ENCODE assay signal across 8 mouse cellular contexts in genomic region chrX:101429142-101429949, GRCm38 (mm10). TPM values are rescaled to one million over a fixed set of nuclear protein-coding genes. Genes with fewer than 3 reads are reported as not detected.
DNase-seq lines count a peak whose midpoint lies in the region; ATAC-seq and TF ChIP-seq lines count a peak whose summit lies in the region.

Gene Nono, plus strand, starts transcription at chrX:101429318.

- H3K4me3 ChIP-seq in embryonic facial prominence, embryonic 13.5 days = peak within 1 kb of the TSS; percentile 61
- H3K4me3 ChIP-seq in kidney, adult 2 months (ENCODE audit: insufficient read depth, low read depth, low read length) = peak within 1 kb of the TSS; percentile 93
- peak within 1 kb of the TSS; percentile 63 for H3K4me3 ChIP-seq in limb, embryonic 12.5 days (replicated peaks)
- peak within 1 kb of the TSS; percentile 69 for H3K4me3 ChIP-seq in midbrain, embryonic 15.5 days
- H3K4me3 ChIP-seq in spleen, adult 2 months (ENCODE audit: extremely low read depth, insufficient read depth, insufficient read length) = peak within 1 kb of the TSS; percentile 84

- no peaks in the 10 kb centered on the region for H3K9me3 ChIP-seq in embryonic facial prominence, embryonic 13.5 days
- no peaks in the 10 kb centered on the region for H3K9me3 ChIP-seq in limb, embryonic 12.5 days
- no peaks in the 10 kb centered on the region for H3K9me3 ChIP-seq in midbrain, embryonic 15.5 days

- peak within 1 kb of the TSS; percentile 57 for H3K4me2 ChIP-seq in embryonic facial prominence, embryonic 13.5 days
- H3K4me2 ChIP-seq in limb, embryonic 12.5 days = peak within 1 kb of the TSS; percentile 58
- H3K4me2 ChIP-seq in midbrain, embryonic 15.5 days = peak within 1 kb of the TSS; percentile 45

- H3K27me3 ChIP-seq in embryonic facial prominence, embryonic 13.5 days = no peaks in the 10 kb centered on the region
- H3K27me3 ChIP-seq in kidney, adult 2 months (replicated peaks; ENCODE audit: control insufficient read depth, insufficient read depth, low read length) = no peaks in the 10 kb centered on the region
- peaks cover 13% of the 10 kb centered on the region for H3K27me3 ChIP-seq in limb, embryonic 12.5 days
- H3K27me3 ChIP-seq in midbrain, embryonic 15.5 days (replicated peaks) = no peaks in the 10 kb centered on the region
- no peaks in the 10 kb centered on the region for H3K27me3 ChIP-seq in spleen, adult 2 months (ENCODE audit: control insufficient read depth, insufficient read depth, low read length)

- 20% methylated on average over 51 of the region's 51 CpGs for WGBS in embryonic facial prominence, embryonic 13.5 days
- WGBS in kidney, adult 2 months = under 1% methylated on average over 50 of the region's 51 CpGs
- 15% methylated on average over 51 of the region's 51 CpGs for WGBS in limb, embryonic 12.5 days
- 23% methylated on average over 50 of the region's 51 CpGs for whole genome bisulfite sequencing in midbrain, embryonic 15.5 days
- 30% methylated on average over 51 of the region's 51 CpGs for WGBS in spleen, adult 2 months

- ATAC-seq in embryonic facial prominence, embryonic 13.5 days (ENCODE audit: insufficient number of reproducible peaks, insufficient read depth, low FRiP score, low TSS enrichment, low read depth) = peak; percentile 95
- peak; percentile 92 for ATAC-seq in limb, embryonic 12.5 days (ENCODE audit: insufficient number of reproducible peaks, insufficient read depth, low FRiP score, low TSS enrichment, low read depth)
- peak; percentile 97 for ATAC-seq in midbrain, embryonic 15.5 days (replicated peaks)

- H3K4me1 ChIP-seq in embryonic facial prominence, embryonic 13.5 days = no peaks in the 10 kb centered on the region
- no peaks in the 10 kb centered on the region for H3K4me1 ChIP-seq in kidney, adult 2 months (ENCODE audit: control insufficient read depth, insufficient read depth, low read length)
- no peaks in the 10 kb centered on the region; the same call in 1 of the 2 replicates for H3K4me1 ChIP-seq in limb, embryonic 12.5 days (replicated peaks)
- peaks cover 20% of the 10 kb centered on the region for H3K4me1 ChIP-seq in midbrain, embryonic 15.5 days
- no peaks in the 10 kb centered on the region; the same call in 1 of the 2 replicates for H3K4me1 ChIP-seq in spleen, adult 2 months (ENCODE audit: control insufficient read depth, insufficient read depth, insufficient read length)

- peak; percentile 69 for TF ChIP-seq POLR2A in kidney, adult 2 months (IDR thresholded peaks at IDR 0.05; ENCODE audit: low read depth, low read length)
- TF ChIP-seq POLR2A in spleen, adult 2 months (IDR thresholded peaks at IDR 0.05; ENCODE audit: low read depth, low read length) = peak; percentile 29; the same call in 1 of the 2 replicates

- peaks cover 16% of the 10 kb centered on the region for H3K36me3 ChIP-seq in embryonic facial prominence, embryonic 13.5 days
- no peaks in the 10 kb centered on the region for H3K36me3 ChIP-seq in kidney, adult 2 months (ENCODE audit: control insufficient read depth, insufficient read depth, low read length)
- peaks cover 19% of the 10 kb centered on the region for H3K36me3 ChIP-seq in limb, embryonic 12.5 days
- H3K36me3 ChIP-seq in midbrain, embryonic 15.5 days (replicated peaks) = no peaks in the 10 kb centered on the region; the same call in 1 of the 2 replicates
- no peaks in the 10 kb centered on the region; the same call in 1 of the 2 replicates for H3K36me3 ChIP-seq in spleen, adult 2 months (ENCODE audit: control insufficient read depth, insufficient read depth, low read length)

- peak within 1 kb of the TSS; percentile 95 for H3K27ac ChIP-seq in embryonic facial prominence, embryonic 13.5 days
- peak within 1 kb of the TSS; percentile 100 for H3K27ac ChIP-seq in kidney, adult 2 months (ENCODE audit: insufficient read depth, low read depth, low read length)
- H3K27ac ChIP-seq in limb, embryonic 12.5 days = peak within 1 kb of the TSS; percentile 97
- peak within 1 kb of the TSS; percentile 92 for H3K27ac ChIP-seq in midbrain, embryonic 15.5 days
- H3K27ac ChIP-seq in spleen, adult 2 months (ENCODE audit: insufficient read depth, low read length) = peak within 1 kb of the TSS; percentile 97

- H3K9ac ChIP-seq in embryonic facial prominence, embryonic 13.5 days = peak within 1 kb of the TSS; percentile 88
- peak within 1 kb of the TSS; percentile 88 for H3K9ac ChIP-seq in limb, embryonic 12.5 days (replicated peaks)
- peak within 1 kb of the TSS; percentile 63 for H3K9ac ChIP-seq in midbrain, embryonic 15.5 days

- peak; percentile 89 for DNase-seq in 3134 (ENCODE audit: extremely low read depth, insufficient read length, low spot score)
- peak; percentile 75 to 87 for DNase-seq in adrenal gland, postnatal 36 days
- peak; percentile 83 to 93 for DNase-seq in heart, adult 18-20 months
- peak; percentile 95 for DNase-seq in kidney, adult 2 months
- DNase-seq in spleen, adult 2 months (ENCODE audit: low read depth in 1 of 2, low spot score in 2 of 2) = peak; percentile 80 to 95

- no peak for TF ChIP-seq CTCF in kidney, adult 2 months (conservative IDR thresholded peaks at IDR 0.05; ENCODE audit: insufficient read depth, insufficient read length, low read depth, low read length)
- no peak for TF ChIP-seq CTCF in spleen, adult 2 months (IDR thresholded peaks at IDR 0.05; ENCODE audit: extremely low read depth, insufficient read depth, insufficient read length, insufficient replicate concordance)

RNA-seq across cellular contexts. Expression of gene Nono, which starts in this region (rescaled TPM):
- 100 to 1,000 TPM; 185 to 193 TPM for total RNA-seq in adrenal gland, postnatal 36 days (2021)
- 491 TPM in 2 replicates for polyA plus RNA-seq in embryonic facial prominence, embryonic 13.5 days (2015; fragmentation: Nextera tagmentation; extraction: Ambion mirVana)
- 10 to 100 TPM; 58.2 to 60.3 TPM for total RNA-seq in heart, adult 18-20 months (2021)
- polyA plus RNA-seq in kidney, adult 2 months (2012; rRNA removed) = 70.6 and 90.6 TPM in 2 replicates
- 567 and 579 TPM in 2 replicates for polyA plus RNA-seq in limb, embryonic 12.5 days (2016; fragmentation: Nextera tagmentation; extraction: Ambion mirVana)
- polyA plus RNA-seq in midbrain, embryonic 15.5 days (2015; fragmentation: Nextera tagmentation; extraction: Ambion mirVana) = 335 and 336 TPM in 2 replicates
- 66.2 and 66.3 TPM in 2 replicates for polyA plus RNA-seq in spleen, adult 2 months (2012; rRNA removed)

Comparison
In these comparisons a context has a peak if more than half of its experiments do, and no peak if none do; other contexts are left out.
1. Peak in every context shown above with its lines: DNase-seq, ATAC-seq, H3K4me3 ChIP-seq and H3K27ac ChIP-seq.